Mouse (Mus musculus) gastrocnemius, postnatal 10 days (tissue): ENCODE results near the gene Ssc5d. TPM values are rescaled to one million over a fixed set of nuclear protein-coding genes. Genes with fewer than 3 reads are reported as not detected.
"Not testable (repeated sequence)": the region's sequence is repeated elsewhere in the genome, so short reads cannot be mapped to it uniquely, and the experiment has no call there.

ENCODE experiments used
- DNase-seq: peaks from one replicate; pipeline ENCODE4 v3.0.0; 2021; ENCODE audit warnings: mixed read lengths
- long read RNA-seq, 2 experiments: library from polyadenylated mRNA; stranded (forward); transcript quantifications; one replicate each; pipeline ENCODE4 v2.0.0; 2021
- total RNA-seq, 2 experiments: library from RNA; stranded (reverse); gene quantifications; 2 replicates each; pipeline ENCODE4 v1.2.3; 2021

Gene Ssc5d
- total RNA-seq, result 10 to 100 TPM; 43.3 to 55.0 TPM
- long read RNA-seq, experiment 1, full-length matches to known transcripts, result 21 of 32 reads
- long read RNA-seq, experiment 1, partial matches to known transcripts, result 9 of 32 reads
- long read RNA-seq, experiment 1, other reads (novel, unspliced or antisense), result 2 of 32 reads
- long read RNA-seq, experiment 2, full-length matches to known transcripts, result 18 of 36 reads
- long read RNA-seq, experiment 2, partial matches to known transcripts, result 15 of 36 reads
- long read RNA-seq, experiment 2, other reads (novel, unspliced or antisense), result 3 of 36 reads

GRCm38 (mm10) chr7:4925441-4926381 lies at the start of gene Ssc5d:
Gene Ssc5d (plus strand): TSS chr7:4925785.
- DNase-seq, result peak; percentile 72

- DNase-seq, result peak; percentile 77
These were observed 48.8 kb upstream of the Ssc5d start, which contains the start of gene Isoc2a for GRCm38 (mm10) chr7:4876753-4877221. Gene Isoc2a (plus strand): TSS chr7:4877153.

- no peak for DNase-seq
These were observed 48.4 kb upstream of the Ssc5d start for GRCm38 (mm10) chr7:4877226-4877625.

GRCm38 (mm10) chr7:4878186-4878585 lies 47.4 kb upstream of the Ssc5d start:
- DNase-seq, result no peak

GRCm38 (mm10) chr7:4879036-4879435 lies 46.5 kb upstream of the Ssc5d start:
- DNase-seq, result not testable (repeated sequence)

GRCm38 (mm10) chr7:4886680-4887079 lies 38.9 kb upstream of the Ssc5d start:
- DNase-seq, result no peak

GRCm38 (mm10) chr7:4895186-4895585 lies 30.4 kb upstream of the Ssc5d start:
- no peak for DNase-seq

- no peak for DNase-seq
These were observed 26.5 kb upstream of the Ssc5d start for GRCm38 (mm10) chr7:4898851-4899648.

GRCm38 (mm10) chr7:4899649-4900522 lies 25.7 kb upstream of the Ssc5d start:
- DNase-seq, result peak; percentile 42

GRCm38 (mm10) chr7:4900523-4900851 lies 25.1 kb upstream of the Ssc5d start:
- no peak for DNase-seq

- DNase-seq, result peak; percentile 41
These were observed 24.4 kb upstream of the Ssc5d start for GRCm38 (mm10) chr7:4901171-4901570.

- no peak for DNase-seq
These were observed 23.2 kb upstream of the Ssc5d start for GRCm38 (mm10) chr7:4902404-4902803.

GRCm38 (mm10) chr7:4906466-4906950 lies 19.1 kb upstream of the Ssc5d start, which contains the start of gene Gm36210:
Gene Gm36210 (minus strand): TSS chr7:4906516.
- no peak for DNase-seq

- DNase-seq, result peak; percentile 84
These were observed 14.0 kb upstream of the Ssc5d start for GRCm38 (mm10) chr7:4911561-4911960.

- no peak for DNase-seq
These were observed 13.3 kb upstream of the Ssc5d start for GRCm38 (mm10) chr7:4912248-4912647.

GRCm38 (mm10) chr7:4915007-4915665 lies 10.4 kb upstream of the Ssc5d start, which contains the start of gene Zfp628:
Gene Zfp628 (plus strand): TSS chr7:4915217.
- peak; percentile 95 for DNase-seq

- DNase-seq, result no peak
These were observed 9.7 kb upstream of the Ssc5d start for GRCm38 (mm10) chr7:4915669-4916416.

- no peak for DNase-seq
These were observed 8.1 kb upstream of the Ssc5d start for GRCm38 (mm10) chr7:4917494-4917893.

GRCm38 (mm10) chr7:4918681-4919080 lies 6.9 kb upstream of the Ssc5d start:
- DNase-seq, result no peak

GRCm38 (mm10) chr7:4919096-4919495 lies 6.5 kb upstream of the Ssc5d start:
- DNase-seq, result no peak
